Mouse (Mus musculus) left cerebral cortex, postnatal 14 days (tissue): ENCODE data around the gene Ptpro. TPM values are rescaled to one million over a fixed set of nuclear protein-coding genes. Genes with fewer than 3 reads are reported as not detected.

Experiments
- DNase-seq, 2 experiments: peaks; one replicate each; pipeline ENCODE4 v3.0.0; 2021 to 2022; ENCODE audit warnings: low spot score in 2 of 2, mixed read lengths in 1 of 2
- intact Hi-C: fragments of 180-260 bp; cut with DNase I; formaldehyde crosslinking; loops from one replicate; pipeline ENCODE4 v1.15.1; 2025
- total RNA-seq, 2 experiments: library from RNA; stranded (reverse); gene quantifications; 2 replicates each; pipeline ENCODE4 v1.2.3; 2021

The Ptpro gene
- total RNA-seq, 2 experiments from 2014 or later, result 46.8 to 51.6 TPM

DNA sequence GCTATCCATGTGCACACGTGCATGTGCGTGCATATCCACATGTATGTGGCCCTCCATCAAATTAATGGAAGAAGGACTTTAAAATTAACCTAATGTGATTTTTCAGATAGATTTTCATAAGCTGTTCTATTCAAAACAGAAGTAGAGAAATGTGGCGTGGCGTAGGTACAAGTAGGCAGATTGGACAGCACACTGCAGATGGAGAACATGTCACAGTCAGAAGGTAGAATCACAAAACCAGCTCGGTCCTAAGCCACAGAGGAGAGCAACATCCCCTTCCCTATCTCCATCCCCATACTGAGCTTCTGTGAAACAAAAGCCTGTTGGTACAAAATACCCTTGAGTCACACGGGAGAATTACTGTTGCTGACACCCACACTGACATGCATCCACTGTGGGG lies 34.3 kb downstream of the Ptpro start:
- intact Hi-C loops, result no loop called here
- DNase-seq, result no peak

DNA sequence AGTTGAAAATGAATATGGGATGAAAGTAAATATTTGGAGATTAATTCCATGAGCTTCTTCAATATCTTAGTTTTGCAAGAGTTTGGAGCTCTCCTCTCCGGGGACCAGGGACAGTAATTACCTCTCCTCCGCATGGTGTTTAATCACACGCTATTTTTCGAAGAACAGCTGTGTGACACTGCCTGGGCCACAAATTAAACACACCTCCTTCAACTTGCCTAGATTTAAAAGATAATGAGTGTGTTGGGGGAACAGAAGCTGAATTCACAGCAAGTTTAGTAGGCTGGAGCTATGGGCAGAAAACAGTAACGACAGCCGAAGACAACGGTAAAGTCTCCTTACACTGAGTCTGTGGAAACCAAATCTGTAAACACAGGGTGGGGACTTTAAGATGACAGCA lies 35.7 kb downstream of the Ptpro start:
- intact Hi-C loops, result no loop called here

DNA sequence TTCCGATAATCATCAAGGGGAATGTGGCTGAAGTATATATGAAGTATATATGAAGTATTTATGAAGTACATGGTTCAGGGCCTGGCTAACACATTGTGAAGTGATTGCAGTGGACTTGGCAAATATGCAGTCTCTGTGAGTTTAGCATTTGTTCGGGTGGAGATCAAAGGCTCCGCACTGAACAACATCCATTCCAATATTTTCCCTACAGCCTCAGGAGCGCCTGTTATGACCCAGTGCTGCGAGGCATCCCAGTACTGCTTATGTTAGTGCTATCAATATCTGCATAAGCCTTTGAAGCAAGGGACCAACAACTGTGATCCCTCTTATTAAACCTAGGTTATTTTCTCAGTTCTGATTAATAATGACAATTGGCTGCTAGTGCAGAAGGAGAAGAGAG lies 36.1 kb downstream of the Ptpro start:
- DNase-seq, result no peak
- intact Hi-C loops, result no loop called here

More for the DNA sequence above, 35.7 kb downstream of the Ptpro start:
- no peak for DNase-seq

DNA sequence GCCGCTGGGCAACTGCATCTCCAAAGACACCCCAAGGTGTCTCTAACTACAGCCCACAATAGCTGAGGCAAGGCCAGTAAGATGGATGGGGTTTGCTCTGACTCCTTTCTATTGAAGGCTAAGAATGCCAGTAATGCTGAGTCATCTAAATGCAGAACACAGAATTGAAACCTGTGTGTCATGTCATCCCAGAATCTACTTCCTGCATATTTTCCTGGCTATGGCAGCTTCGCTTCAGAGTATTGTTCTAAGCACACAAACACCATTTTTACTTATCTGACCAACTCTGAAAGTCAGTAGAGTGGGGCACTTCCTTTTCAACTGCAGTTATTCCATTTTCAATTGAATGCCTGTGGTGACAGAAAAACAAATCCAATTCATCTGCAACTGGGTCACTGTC lies 40.3 kb downstream of the Ptpro start:
- intact Hi-C loops, result no loop called here
- no peak for DNase-seq

DNA sequence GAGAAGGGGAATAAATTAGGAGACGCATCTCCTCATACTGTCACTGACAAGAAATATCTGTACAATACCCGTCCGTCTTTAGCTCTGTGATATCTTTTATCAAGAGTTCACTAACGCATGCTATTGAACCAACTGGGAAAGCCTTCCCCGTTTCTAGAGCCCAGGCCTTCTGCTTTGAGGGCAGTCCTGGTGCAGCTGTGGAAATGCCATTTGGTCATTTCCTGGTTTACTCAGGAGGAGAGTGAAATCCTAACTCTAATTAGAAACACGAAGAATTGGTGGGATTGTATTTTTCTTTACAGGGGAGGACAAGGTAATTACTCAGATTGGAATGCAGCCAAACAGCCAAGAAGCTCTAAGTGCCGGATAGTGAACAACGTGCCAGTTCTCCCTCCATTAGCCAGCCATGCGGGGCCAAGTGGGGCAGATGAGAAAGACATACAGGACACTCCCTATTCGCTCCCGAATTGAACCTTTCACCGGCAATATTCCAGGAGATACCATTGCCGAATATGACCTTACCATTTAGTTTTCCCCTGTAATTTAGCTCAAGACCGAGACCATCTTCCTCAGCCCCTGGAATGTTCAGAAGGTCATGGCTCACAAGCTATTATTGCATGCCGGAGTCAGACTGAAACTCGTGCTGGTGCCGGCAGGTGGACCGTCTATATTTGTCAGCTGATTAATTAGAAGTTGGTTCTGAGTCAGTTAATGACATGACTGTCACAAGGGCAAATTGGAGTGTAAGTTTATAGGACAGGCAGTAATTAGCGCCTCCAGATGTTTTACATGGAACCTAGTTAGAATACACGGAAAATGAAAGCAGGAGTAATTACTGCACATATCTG lies 43.1 kb downstream of the Ptpro start:
- no peak for DNase-seq
- intact Hi-C loops, result no loop called here

DNA sequence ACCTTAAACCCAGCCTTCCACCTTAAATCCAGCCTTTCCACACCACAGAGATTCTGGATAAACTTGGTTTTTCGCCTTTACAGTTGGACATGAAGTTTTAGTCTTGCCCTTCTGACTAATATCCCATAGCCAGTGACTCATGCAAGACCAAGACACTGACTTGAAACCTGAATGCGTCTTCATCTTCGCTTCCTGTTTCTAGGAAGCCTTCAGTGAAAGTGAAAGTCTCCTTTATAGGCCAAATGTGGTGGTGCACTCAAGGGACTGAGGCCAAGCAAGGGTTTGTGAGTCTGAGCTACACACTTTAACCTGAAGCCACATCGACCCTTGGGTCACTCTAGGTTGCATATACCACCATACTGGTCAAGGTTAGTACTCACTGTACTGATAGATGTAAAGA lies 50.4 kb downstream of the Ptpro start:
- DNase-seq, result no peak

DNA sequence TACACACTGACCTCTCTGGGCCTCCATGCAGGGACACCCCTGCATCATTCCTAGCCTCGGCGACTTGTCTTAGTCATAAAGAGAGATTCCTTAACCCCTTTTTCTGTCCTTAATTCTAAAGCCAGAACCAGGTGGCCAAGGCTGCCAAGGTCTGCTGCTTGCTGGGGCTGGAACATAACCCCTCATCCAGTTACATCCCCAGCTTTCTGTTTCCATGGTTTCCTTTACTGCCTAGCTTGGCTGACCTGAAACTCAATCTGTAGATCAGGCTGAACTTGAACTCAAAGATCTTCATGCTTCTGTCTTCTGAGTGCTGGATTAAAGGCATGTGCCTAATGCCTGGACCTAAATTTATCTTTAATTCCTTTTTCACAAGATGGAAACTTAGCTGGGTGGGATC lies 51.7 kb downstream of the Ptpro start:
- intact Hi-C loops, result no loop called here
- DNase-seq, result no peak

More for the DNA sequence above, 50.4 kb downstream of the Ptpro start:
- intact Hi-C loops, result no loop called here

DNA sequence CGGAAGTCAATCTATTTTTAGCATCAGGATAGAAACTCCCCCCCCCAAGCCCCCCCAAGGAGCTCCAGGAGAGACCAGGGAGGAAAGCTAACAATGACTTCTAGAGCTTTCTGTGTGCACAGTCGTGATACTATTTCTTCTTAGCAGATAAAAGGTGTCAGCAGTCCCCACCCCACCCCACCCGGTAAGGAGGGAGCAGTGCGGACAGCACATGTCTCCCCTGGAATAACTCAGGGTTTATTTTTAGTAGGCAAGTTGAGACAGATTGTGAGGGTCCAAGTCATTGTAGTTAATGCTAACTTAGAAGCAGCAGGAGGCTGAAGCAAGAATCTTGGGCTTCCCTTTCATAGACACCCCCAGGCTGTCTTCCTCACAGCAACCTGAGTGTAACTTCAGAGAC lies 63.1 kb downstream of the Ptpro start:
- DNase-seq, result no peak
- intact Hi-C loops, result no loop called here

DNA sequence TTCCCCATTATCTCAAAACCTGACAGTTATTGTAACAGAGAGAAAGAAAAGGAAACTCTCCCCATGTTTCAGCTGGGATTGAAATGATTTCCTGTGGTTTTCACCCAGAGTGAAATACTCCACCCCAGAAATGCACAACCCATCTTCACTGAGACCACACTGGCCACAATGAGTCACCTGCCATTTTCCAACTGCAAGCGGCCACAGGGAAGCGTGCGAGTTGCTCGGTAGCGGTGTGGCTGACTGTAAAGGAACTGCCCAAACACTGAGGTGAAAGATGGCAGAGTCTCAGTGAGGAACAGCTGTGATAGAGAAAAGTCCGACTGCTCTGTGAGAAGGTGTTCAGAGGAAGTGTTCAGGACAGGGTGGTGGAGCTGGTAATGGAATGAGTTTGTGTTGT lies 64.2 kb downstream of the Ptpro start:
- DNase-seq, result no peak
- intact Hi-C loops, result no loop called here

DNA sequence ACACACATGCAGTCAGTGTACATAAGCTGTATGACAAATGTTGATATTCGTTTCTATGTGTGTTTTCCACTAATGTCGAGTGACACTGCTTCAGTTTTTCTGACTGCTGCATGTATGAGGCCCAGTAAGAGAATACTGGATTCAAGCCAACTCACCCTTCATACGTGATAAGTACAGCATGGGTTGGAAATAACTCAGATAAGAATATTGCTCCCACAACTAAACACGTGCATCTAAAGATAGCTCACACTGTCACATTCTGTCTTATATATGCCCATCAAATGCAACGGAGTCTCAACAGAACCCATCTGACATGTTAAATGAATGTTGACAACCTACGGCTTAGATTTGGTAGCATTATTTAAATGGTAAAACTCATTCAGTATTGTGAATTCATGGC lies 65.4 kb downstream of the Ptpro start:
- DNase-seq, result no peak
- intact Hi-C loops, result no loop called here

DNA sequence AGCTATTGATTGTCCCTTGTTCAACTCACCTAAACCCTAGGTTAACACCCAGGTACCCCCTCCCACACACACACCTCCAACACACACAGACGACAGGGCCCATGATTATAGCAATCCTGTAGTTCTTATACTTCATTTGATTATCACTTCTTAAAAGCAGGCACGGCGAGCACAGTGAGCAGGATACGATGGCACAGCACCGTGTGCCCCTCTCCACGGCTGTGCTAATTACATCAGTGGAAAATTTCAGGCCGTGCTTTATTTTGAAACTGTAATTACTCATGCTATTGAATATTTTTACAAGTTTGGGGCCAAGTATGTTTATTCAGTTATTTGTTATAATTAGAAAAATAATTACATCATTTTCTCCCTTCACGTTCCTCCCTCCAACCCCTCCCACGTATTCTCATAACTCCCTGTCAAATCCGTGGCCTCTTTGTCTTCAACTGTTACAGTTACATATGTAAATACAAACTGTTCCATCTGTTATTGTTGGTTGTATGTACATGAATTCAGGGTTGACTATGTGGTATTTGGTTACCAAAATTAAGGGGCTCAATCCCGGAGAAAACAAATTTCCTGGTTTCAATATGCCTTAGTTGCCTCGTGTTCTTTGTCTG lies 66.2 kb downstream of the Ptpro start:
- intact Hi-C loops, result no loop called here
- DNase-seq, result no peak

DNA sequence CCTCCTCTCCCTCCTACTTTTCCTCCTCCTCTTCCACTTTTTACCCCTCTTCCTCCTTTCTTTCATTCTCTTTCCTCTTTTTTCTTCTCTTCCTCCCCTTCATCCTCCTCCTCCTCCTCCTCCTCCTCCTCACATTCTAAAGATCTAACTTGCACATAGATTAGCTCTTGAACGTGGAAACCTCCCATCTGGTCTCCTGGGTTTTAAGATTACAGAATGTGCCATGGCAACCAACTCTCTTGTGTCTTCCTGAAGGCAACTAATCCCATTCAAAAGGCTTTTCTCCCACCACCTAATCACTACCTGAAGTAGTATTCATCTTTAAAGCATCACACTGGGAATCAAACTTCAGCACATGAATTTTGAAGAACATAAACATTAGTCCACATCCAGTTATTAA lies 67.5 kb downstream of the Ptpro start:
- no peak for DNase-seq
- intact Hi-C loops, result no loop called here

DNA sequence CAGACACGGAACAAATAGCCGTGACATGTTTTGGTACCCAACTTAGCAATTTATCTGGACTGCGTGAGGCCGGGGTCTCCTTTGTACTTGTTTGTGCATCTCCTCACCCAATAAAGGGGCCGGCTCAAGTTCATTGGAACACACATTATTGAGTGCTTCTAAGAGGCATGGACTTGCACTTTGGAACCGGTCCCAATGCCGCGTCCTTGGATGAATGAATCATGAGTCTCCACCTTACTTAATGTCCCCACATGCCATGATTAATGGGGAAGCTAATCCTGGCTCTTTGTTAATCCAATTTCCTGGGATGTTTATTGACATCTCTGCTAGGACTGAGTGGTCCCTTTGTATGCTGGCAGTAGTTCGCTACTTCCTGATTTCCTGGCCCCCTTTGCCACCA lies 75.6 kb downstream of the Ptpro start:
- intact Hi-C loops, result no loop called here

DNA sequence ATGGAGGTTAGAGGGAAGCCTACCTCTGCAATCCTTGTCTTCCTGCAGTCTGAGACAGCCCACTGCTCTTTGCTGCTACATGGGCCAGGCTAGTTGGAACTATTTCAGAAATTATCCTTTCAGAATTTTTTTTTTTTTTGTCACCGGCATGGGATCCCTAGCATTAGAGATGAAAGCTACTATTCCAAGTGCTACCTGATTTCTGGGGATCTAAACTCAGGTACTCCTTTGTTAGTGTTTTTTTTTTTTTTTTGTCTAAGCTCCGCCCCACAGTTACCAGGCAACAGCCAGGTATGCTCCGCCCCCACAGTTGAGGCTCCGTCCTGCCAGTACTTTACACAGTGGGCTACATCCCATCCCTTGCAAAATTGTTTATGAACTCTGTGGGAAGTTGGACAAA lies 76.1 kb downstream of the Ptpro start:
- DNase-seq, result no peak
- intact Hi-C loops, result no loop called here

More for the DNA sequence above, 75.6 kb downstream of the Ptpro start:
- no peak for DNase-seq

DNA sequence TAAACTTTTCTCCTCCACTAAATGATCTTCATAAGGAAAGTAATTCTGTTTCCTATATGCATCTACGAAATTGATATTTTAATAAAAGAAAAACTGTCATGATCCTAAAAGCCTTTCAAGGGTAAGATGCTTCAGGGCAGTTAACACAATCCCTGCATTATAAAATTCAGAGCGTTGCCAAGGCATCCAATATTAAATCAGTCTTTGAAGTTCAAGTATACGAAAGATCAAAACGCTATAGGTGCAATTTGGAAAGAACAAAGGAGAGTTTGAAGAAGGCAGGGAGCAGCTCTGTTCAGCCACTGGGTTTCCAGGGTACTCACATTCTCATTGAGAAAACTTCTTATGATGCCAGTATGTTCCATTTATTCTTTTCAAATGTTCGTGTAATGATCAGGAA lies 78.7 kb downstream of the Ptpro start:
- no peak for DNase-seq

DNA sequence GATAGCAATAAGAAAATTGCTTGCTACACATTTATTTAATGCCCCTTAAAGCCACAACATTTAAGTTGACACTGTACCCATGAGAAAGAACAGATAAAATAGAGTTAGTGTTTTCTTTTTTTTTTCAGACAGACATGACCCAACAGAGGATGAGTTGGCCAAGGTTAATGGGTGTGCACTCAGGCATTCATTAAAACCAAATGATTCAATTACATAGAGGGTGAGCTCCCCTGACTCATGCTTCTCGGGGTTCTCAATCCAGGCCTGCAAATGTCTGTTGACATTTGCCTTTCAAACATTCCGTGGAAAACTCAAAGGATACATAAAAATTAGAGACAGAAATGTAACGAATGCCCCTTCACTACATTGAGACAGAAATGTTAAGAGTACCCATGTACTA lies 79.7 kb downstream of the Ptpro start:
- no peak for DNase-seq
- intact Hi-C loops, result no loop called here

More for the DNA sequence above, 78.7 kb downstream of the Ptpro start:
- intact Hi-C loops, result no loop called here

DNA sequence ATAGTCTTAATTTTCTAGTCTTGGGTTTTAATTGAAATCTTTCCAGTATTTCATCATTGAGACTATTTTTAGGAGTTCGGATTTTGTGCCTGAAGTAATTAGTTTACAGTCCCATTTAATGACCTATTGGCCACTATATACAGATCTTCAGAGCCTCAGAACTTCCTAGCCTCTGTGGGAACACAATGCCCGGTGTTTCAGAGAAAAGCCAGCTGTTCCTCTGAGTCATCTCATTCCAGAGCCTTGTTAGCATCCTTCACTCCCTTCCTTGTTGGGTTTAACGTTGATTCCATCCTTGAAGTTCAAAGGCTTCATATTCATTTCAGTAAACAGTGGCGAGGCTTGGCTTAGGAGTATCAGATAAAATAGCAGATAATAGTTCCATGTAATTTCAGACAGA lies 87.0 kb downstream of the Ptpro start:
- intact Hi-C loops, result no loop called here

DNA sequence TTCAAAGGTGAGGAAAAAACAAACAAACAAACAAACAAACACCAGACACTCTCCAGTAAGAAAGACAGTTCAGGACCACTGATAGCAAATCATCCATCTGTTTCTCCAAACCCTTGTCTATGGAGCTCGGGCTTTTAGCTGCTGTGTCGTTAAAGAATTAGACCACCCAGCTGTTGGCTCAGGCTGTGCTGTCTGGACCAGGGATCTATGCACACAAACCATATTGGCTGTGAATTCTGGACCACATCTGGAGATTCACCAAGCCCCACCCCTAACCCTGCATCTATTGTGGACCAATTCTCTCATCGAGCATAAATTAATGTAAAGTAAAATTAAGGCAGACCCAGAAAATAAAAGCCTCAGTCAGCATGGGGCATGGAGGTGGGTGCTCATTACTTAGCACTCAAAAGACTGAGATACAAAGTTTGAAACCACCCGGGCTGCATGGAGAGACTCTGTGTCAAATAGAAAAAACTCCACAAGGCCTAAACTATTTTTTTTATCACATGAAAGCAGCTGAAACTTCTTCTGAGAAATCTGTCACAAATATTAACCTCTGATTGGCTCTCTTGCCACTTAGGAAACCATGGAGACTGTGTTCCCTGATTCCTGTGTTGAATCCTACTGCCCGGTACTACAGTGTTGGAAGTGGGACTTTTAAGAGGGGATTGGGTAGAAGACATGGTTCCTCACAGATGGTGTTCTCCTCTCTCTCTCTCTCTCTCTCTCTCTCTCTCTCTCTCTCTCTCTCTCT lies 91.7 kb downstream of the Ptpro start:
- DNase-seq, result no peak
- intact Hi-C loops, result no loop called here

More for the DNA sequence above, 87.0 kb downstream of the Ptpro start:
- DNase-seq, result no peak

DNA sequence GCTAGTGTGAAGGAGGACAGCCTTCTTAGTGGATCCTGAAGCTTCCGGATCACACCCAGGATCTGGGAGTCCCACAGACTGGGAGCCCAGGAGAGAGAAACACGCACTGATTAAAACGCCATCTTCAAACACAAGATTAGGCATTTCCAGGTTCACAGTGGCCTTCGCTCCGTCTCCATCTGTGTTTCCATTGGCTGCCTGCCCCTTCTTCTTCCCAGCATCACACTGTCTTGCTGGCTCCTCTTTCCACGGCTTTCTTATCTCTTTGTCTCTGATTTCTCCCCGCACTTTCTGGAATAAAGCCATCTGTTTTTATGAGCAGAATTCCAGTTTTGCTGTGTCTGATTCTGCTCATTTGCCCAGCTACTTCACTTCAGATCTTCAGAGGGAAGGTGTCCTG lies 108.0 kb downstream of the Ptpro start:
- no peak for DNase-seq
- intact Hi-C loops, result loop anchor here (10.0 kb wide), 1 partner anchor 105 kb away; the partner anchor contains the start of gene Ptpro

DNA sequence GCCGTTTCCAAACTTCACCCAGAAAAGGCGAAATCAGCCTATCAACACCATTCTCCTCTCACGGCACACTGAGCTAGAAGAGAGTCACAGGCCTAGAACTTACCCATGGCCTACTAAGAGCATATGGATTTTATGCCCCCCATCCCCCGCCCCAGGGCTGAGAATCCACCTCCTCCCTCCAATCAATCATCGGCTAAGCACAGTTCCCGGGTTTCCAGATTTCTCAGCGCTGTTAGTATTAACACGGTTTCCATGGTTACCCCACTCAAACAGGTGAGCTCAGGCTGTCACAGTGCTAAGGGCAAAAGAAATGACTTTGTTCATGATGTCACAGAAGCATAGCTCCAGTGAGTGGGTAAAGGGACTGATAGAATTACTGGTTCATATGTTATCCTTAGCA lies 110.1 kb downstream of the Ptpro start:
- intact Hi-C loops, result loop anchor here (10.0 kb wide), 1 partner anchor 107 kb away; the partner anchor contains the start of gene Ptpro
- peak; percentile 32 to 39 for DNase-seq
